Mouse (Mus musculus) thymus, adult 2 months (tissue): Measurements from ENCODE around the gene Tex12. TPM values are rescaled to one million over a fixed set of nuclear protein-coding genes. Genes with fewer than 3 reads are reported as not detected.

Experiments used
- DNase-seq: peaks from one replicate; pipeline ENCODE4 v3.0.0; 2021
- H3K27ac ChIP-seq: fragments of 200-500 bp; 2 replicates; pipeline ENCODE4 v1.5.1; 2012; ENCODE audit warnings: low read length, control low read depth; ENCODE audit not compliant: control insufficient read depth, insufficient read depth
- H3K27me3 ChIP-seq: fragments of 200-500 bp; 2 replicates; pipeline ENCODE4 v1.6.1; 2012; ENCODE audit warnings: mild to moderate bottlenecking, low read length, moderate library complexity, mixed read lengths; ENCODE audit not compliant: control insufficient read depth, insufficient read depth
- H3K36me3 ChIP-seq: fragments of 200-500 bp; 2 replicates; pipeline ENCODE4 v1.6.1; 2012; ENCODE audit warnings: mild to moderate bottlenecking, low read length, moderate library complexity; ENCODE audit not compliant: control insufficient read depth, insufficient read depth
- H3K4me1 ChIP-seq: fragments of 200-500 bp; replicated peaks from 2 replicates; pipeline ENCODE4 v1.6.1; 2012; ENCODE audit warnings: low read length; ENCODE audit not compliant: control insufficient read depth, insufficient read depth
- H3K4me3 ChIP-seq: fragments of 200-500 bp; 2 replicates; pipeline ENCODE4 v1.5.1; 2012; ENCODE audit warnings: mild to moderate bottlenecking, low read length, control low read depth, moderate library complexity; ENCODE audit not compliant: control insufficient read depth, insufficient read depth
- CTCF ChIP-seq: fragments of 200-500 bp; IDR thresholded peaks from 2 replicates; pipeline ENCODE4 v1.5.1; 2012; ENCODE audit warnings: mild to moderate bottlenecking, control low read depth, low read length, moderate library complexity, borderline replicate concordance; ENCODE audit not compliant: control insufficient read depth, poor library complexity, insufficient read depth; ENCODE audit errors: extremely low read depth
- POLR2A ChIP-seq: fragments of 200-500 bp; IDR thresholded peaks from 2 replicates; pipeline ENCODE4 v1.6.1; 2012; ENCODE audit warnings: mild to moderate bottlenecking, low read length, control low read depth, moderate library complexity; ENCODE audit not compliant: control insufficient read depth, poor library complexity, insufficient read depth; ENCODE audit errors: extremely low read depth
- WGBS: fragments of 180-500 bp; shearing (Covaris S2); methylation state at CpG from one replicate; pipeline ENCODE4 v1.1.7; 2018; 5-methylcytosine and 5-hydroxymethylcytosine counted together
- polyA plus RNA-seq: library from polyadenylated mRNA; depleted of rRNA; stranded (reverse); fragments of >200 nt; gene quantifications from 2 replicates; pipeline ENCODE4 v1.2.3, GENCODE M21; 2012

Gene Tex12
- polyA plus RNA-seq, 1 experiment, result not detected

- 96% methylated on average over 8 of the region's 8 CpGs for WGBS
- Histone ChIP-seq H3K27me3 (no peaks in the 10 kb centered on the region), H3K4me1 (peaks cover under 1% of the 10 kb centered on the region; the same call in 1 of the 2 replicates), H3K36me3 (peaks cover 36% of the 10 kb centered on the region), H3K27ac (no peak overlapping the region), H3K4me3 (no peak overlapping the region)
- DNase-seq, result no peak
- TF ChIP-seq CTCF (no peak), POLR2A (no peak)
Observed at GRCm38 (mm10) chr9:50596973-50597372, 35.8 kb upstream of the Tex12 start.

- H3K4me1 ChIP-seq, result peaks cover 4% of the 10 kb centered on the region
- TF ChIP-seq CTCF (no peak), POLR2A (no peak)
- H3K4me3 ChIP-seq, result no peak overlapping the region
- H3K27me3 ChIP-seq, result no peaks in the 10 kb centered on the region
- H3K36me3 ChIP-seq, result peaks cover 33% of the 10 kb centered on the region
- WGBS, result 91% methylated on average over 12 of the region's 12 CpGs
- DNase-seq, result no peak
- H3K27ac ChIP-seq, result no peak overlapping the region
Observed at GRCm38 (mm10) chr9:50594794-50595417, 33.8 kb upstream of the Tex12 start.

- TF ChIP-seq POLR2A, result no peak
- TF ChIP-seq CTCF, result no peak
- Histone ChIP-seq H3K27me3 (no peaks in the 10 kb centered on the region), H3K27ac (no peak overlapping the region), H3K4me3 (no peak overlapping the region), H3K36me3 (peaks cover 23% of the 10 kb centered on the region), H3K4me1 (peaks cover 4% of the 10 kb centered on the region)
- 73% methylated on average over 3 of the region's 3 CpGs for WGBS
- DNase-seq, result peak; percentile 45
Observed at GRCm38 (mm10) chr9:50593544-50593943, 32.4 kb upstream of the Tex12 start.

GRCm38 (mm10) chr9:50592955-50593354, 31.8 kb upstream of the Tex12 start:
- H3K4me3 ChIP-seq, result no peak overlapping the region
- WGBS, result 94% methylated on average over 9 of the region's 9 CpGs
- H3K27me3 ChIP-seq, result no peaks in the 10 kb centered on the region
- TF ChIP-seq CTCF, result no peak
- TF ChIP-seq POLR2A, result no peak
- H3K4me1 ChIP-seq, result peaks cover 4% of the 10 kb centered on the region
- no peak overlapping the region for H3K27ac ChIP-seq
- DNase-seq, result no peak
- peaks cover 17% of the 10 kb centered on the region for H3K36me3 ChIP-seq

- Histone ChIP-seq H3K27me3 (no peaks in the 10 kb centered on the region), H3K4me1 (peaks cover 4% of the 10 kb centered on the region), H3K27ac (no peak overlapping the region), H3K36me3 (no peaks in the 10 kb centered on the region; the same call in 1 of the 2 replicates), H3K4me3 (no peak overlapping the region)
- WGBS, result 50% methylated on average over 10 of the region's 10 CpGs
- TF ChIP-seq POLR2A (no peak), CTCF (no peak)
- DNase-seq, result no peak
Observed at GRCm38 (mm10) chr9:50590856-50591518, 29.9 kb upstream of the Tex12 start.

- Histone ChIP-seq H3K36me3 (no peaks in the 10 kb centered on the region), H3K4me3 (no peak overlapping the region), H3K4me1 (peaks cover 4% of the 10 kb centered on the region), H3K27me3 (no peaks in the 10 kb centered on the region), H3K27ac (no peak overlapping the region)
- DNase-seq, result no peak
- no peak for TF ChIP-seq POLR2A
- WGBS, result 90% methylated on average over 4 of the region's 4 CpGs
Observed at GRCm38 (mm10) chr9:50586955-50587354, 25.8 kb upstream of the Tex12 start.

- no peak for TF ChIP-seq POLR2A
- no peak for TF ChIP-seq CTCF
- Histone ChIP-seq H3K36me3 (no peaks in the 10 kb centered on the region), H3K27ac (no peak overlapping the region), H3K4me3 (no peak overlapping the region), H3K4me1 (no peaks in the 10 kb centered on the region), H3K27me3 (no peaks in the 10 kb centered on the region)
- WGBS, result 95% methylated on average over 6 of the region's 6 CpGs
- DNase-seq, result no peak
Observed at GRCm38 (mm10) chr9:50585145-50585818, 24.2 kb upstream of the Tex12 start.
